Mouse (Mus musculus) inflammation-experienced regulatory T-cells, adult 6 months (primary cell): ENCODE data around the gene Fads3. TPM values are rescaled to one million over a fixed set of nuclear protein-coding genes. Genes with fewer than 3 reads are reported as not detected.

ENCODE experiments used
- polyA plus RNA-seq, 3 experiments: library from polyadenylated mRNA; unstranded; fragments of 100-300 nt; shearing (Covaris generic); gene quantifications; one replicate each; pipeline ENCODE4 v1.2.1; 2017

The Fads3 gene
- polyA plus RNA-seq, 3 experiments from 2014 or later, result not detected

Other genes with a start within 250 kb of the Fads3 start
- not detected for gene Scgb2a2, start 194.0 kb upstream of the Fads3 start, polyA plus RNA-seq
- gene Incenp, start 142.0 kb upstream of the Fads3 start, polyA plus RNA-seq, result 10 to 100 TPM; 11.4 to 57.7 (median 18.4) TPM
- gene Fth1, start 61.0 kb upstream of the Fads3 start, polyA plus RNA-seq, result 1,000 to 10,000 TPM; 1,678 to 2,599 (median 2,226) TPM
- under 1 TPM in 1 of 3 experiments, not detected in 2; 0.21 TPM for gene Best1, start 39.9 kb upstream of the Fads3 start, polyA plus RNA-seq
- gene Rab3il1, start 39.9 kb upstream of the Fads3 start, polyA plus RNA-seq, result not detected
- under 1 TPM in 1 of 3 experiments, not detected in 2; 0.15 TPM for gene Fads2, start 60.2 kb downstream of the Fads3 start, polyA plus RNA-seq
- gene Fads1, start 141.3 kb downstream of the Fads3 start, polyA plus RNA-seq, result 1 to 10 TPM; 5.4 to 6.0 (median 5.7) TPM
- 100 to 1,000 TPM; 337 to 380 (median 368) TPM for gene Tmem258, start 162.4 kb downstream of the Fads3 start, polyA plus RNA-seq
- gene Fen1, start 162.6 kb downstream of the Fads3 start, polyA plus RNA-seq, result 100 to 1,000 TPM in 1 of 3 experiments, 10 to 100 TPM in 2; 51.3 to 106 (median 64.4) TPM
- not detected for gene Myrf, start 199.2 kb downstream of the Fads3 start, polyA plus RNA-seq